Mouse (Mus musculus) limb, embryonic 14.5 days (tissue): ENCODE results near the gene Ddx41. TPM values are rescaled to one million over a fixed set of nuclear protein-coding genes. Genes with fewer than 3 reads are reported as not detected.

Experiments
- ATAC-seq: fragments of 200-750 bp; cut with Nextera tagmentation; 2 replicates; pipeline ENCODE4 v1.8.0; 2017; ENCODE audit warnings: low read depth, moderate number of reproducible peaks, moderate TSS enrichment; ENCODE audit not compliant: low FRiP score
- DNase-seq: peaks from one replicate; pipeline ENCODE4 v3.0.0-alpha.2; 2015; ENCODE audit warnings: low spot score
- H3K27ac ChIP-seq: fragments of 300-500 bp; sonication (generic); replicated peaks from 2 replicates; pipeline ENCODE4 v1.5.1; 2014; ENCODE audit warnings: low read depth, mild to moderate bottlenecking, low read length, moderate library complexity, mixed read lengths
- H3K27me3 ChIP-seq: fragments of 300-500 bp; sonication (generic); 2 replicates; pipeline ENCODE4 v1.6.1; 2014; ENCODE audit warnings: low read length, mixed read lengths; ENCODE audit not compliant: control insufficient read depth, insufficient read depth
- H3K36me3 ChIP-seq: fragments of 300-500 bp; sonication (generic); 2 replicates; pipeline ENCODE4 v1.6.1; 2014; ENCODE audit warnings: mild to moderate bottlenecking, low read length, moderate library complexity, mixed read lengths; ENCODE audit not compliant: control insufficient read depth, insufficient read depth
- H3K4me1 ChIP-seq: fragments of 300-500 bp; sonication (generic); 2 replicates; pipeline ENCODE4 v1.6.1; 2014; ENCODE audit warnings: antibody characterized with exemption, low read length, mixed read lengths; ENCODE audit not compliant: control insufficient read depth, insufficient read depth
- H3K4me2 ChIP-seq: fragments of 300-500 bp; sonication (generic); replicated peaks from 2 replicates; pipeline ENCODE4 v1.6.1; 2014; ENCODE audit warnings: low read depth, mild to moderate bottlenecking, low read length, moderate library complexity; ENCODE audit not compliant: severe bottlenecking
- H3K4me3 ChIP-seq: fragments of 300-500 bp; sonication (generic); replicated peaks from 2 replicates; pipeline ENCODE4 v1.5.1; 2014; ENCODE audit warnings: low read length
- H3K9ac ChIP-seq: fragments of 300-500 bp; sonication (generic); 2 replicates; pipeline ENCODE4 v1.6.1; 2014; ENCODE audit warnings: mild to moderate bottlenecking, low read depth, low read length, moderate library complexity; ENCODE audit not compliant: severe bottlenecking
- H3K9me3 ChIP-seq: fragments of 300-500 bp; sonication (generic); 2 replicates; pipeline ENCODE4 v1.6.1; 2016; ENCODE audit warnings: low read length; ENCODE audit not compliant: control insufficient read depth
- POLR2A ChIP-seq: fragments of 200-500 bp; IDR thresholded peaks from 2 replicates; pipeline ENCODE4 v1.8.0; 2012; ENCODE audit warnings: inconsistent platforms, mild to moderate bottlenecking, moderate library complexity, borderline replicate concordance; ENCODE audit not compliant: insufficient read depth, insufficient read length; ENCODE audit errors: extremely low read depth
- WGBS: fragments of 180-500 bp; shearing (Covaris S2); extraction: QIAGEN DNeasy Blood & Tissue Kit; methylation state at CpG from one replicate; pipeline ENCODE4 v1.1.7; 2014; 5-methylcytosine and 5-hydroxymethylcytosine counted together
- polyA plus RNA-seq, 2 experiments: library from polyadenylated mRNA; depleted of rRNA in 1 of 2; stranded (reverse) in 1 of 2; unstranded in 1 of 2; fragments of >200 nt; fragmentation: Nextera tagmentation in 1 of 2; extraction: Ambion mirVana in 1 of 2; gene quantifications; 2 replicates each; pipeline versions ENCODE4 v1.2.1 to v1.2.3; 2012 to 2014

Ddx41 gene
- polyA plus RNA-seq, 2 experiments: 59.9 to 92.6 TPM

DNA sequence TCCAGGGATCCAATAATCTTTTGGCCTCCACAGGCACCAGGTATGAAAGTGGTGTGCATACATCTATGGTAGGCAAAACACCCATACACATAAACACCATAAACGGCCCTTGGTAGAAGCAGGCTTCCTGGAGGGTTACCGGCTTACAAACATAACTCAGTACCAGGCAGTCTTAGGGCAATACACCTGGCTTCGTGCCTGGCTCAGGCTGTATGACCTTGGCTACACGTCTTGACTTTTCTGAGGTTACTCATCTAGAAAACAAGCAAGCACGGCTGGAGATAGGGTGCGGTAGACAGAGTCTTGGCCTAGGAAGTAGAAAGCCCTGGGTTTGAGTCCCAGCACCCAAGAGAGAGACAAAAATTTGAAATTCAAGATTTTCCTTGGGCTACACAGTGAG lies 39.8 kb downstream of the Ddx41 start:
- WGBS: 85% methylated on average over 6 of the region's 6 CpGs
- no peaks in the 10 kb centered on the region for H3K27me3 ChIP-seq
- no peaks in the 10 kb centered on the region for H3K9me3 ChIP-seq
- peaks cover 6% of the 10 kb centered on the region; the same call in 1 of the 2 replicates for H3K4me1 ChIP-seq
- H3K9ac ChIP-seq: no peak overlapping the region
- H3K36me3 ChIP-seq: peaks cover 49% of the 10 kb centered on the region
- ATAC-seq: no peak
- H3K4me2 ChIP-seq: no peak overlapping the region
- no peak for TF ChIP-seq POLR2A
- no peak for DNase-seq
- H3K4me3 ChIP-seq: no peak overlapping the region
- no peak overlapping the region for H3K27ac ChIP-seq

DNA sequence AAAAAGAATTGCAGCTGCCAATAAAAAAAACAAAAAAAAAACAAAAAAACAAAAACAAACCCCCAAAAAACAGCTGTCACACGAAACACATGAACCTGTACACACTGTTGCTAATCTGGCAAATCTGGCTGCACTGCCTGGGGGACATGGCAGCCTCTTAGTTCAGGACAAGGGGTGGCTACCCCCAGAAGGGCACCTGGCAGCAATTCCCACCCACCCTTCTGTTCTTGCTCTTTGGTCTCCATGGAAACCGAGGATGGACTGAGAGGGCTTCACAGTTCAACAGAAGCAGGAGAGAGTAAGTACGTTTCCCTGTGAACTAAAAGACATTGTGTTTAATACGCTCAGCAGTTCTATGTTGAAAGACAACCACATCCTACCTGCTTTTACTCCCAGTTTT lies 40.8 kb downstream of the Ddx41 start:
- H3K4me2 ChIP-seq: no peak overlapping the region
- DNase-seq: no peak
- TF ChIP-seq POLR2A: no peak

DNA sequence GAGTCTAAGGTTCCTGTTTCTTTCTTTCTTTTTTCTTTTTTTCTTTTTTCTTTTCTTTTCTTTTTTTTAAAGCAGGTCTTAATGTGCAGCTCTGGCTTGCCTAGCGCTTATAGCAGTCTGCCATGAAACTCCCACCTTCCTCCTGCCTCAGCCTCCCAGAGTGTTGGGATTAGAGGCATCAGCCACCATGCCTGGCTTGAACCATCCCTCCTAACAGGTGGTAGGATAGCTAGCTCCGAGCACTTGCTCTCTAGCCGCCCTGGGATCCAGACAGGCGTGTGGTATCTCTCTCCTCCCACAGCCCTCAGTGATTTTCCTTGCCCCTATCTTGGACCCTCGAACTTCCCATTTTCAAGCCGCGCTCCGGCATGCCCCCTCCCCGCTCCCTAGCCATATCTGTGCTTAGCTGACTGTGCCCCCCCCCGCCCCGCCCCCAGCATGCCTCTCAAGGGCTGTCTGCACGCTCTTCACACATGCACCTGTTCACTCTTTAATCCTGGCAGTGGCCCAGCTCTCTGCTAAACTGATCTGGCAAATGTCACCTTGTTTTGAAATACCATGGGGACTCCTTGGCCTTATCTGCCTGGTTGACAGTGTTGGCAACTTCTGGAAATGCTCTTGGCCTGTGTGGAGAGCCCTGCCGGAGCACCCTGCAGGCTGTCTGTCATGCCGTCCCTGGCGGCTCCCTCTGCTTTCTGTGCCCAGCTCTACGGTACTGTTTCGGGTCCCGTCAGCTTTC lies 41.4 kb downstream of the Ddx41 start:
- H3K4me1 ChIP-seq: peaks cover 6% of the 10 kb centered on the region; the same call in 1 of the 2 replicates
- ATAC-seq (peak; percentile 38; the same call in 1 of the 2 replicates), DNase-seq (no peak)
- no peak overlapping the region for H3K4me2 ChIP-seq
- no peak overlapping the region for H3K9ac ChIP-seq
- H3K9me3 ChIP-seq: no peaks in the 10 kb centered on the region
- no peaks in the 10 kb centered on the region for H3K27me3 ChIP-seq
- 17% methylated on average over 18 of the region's 18 CpGs for WGBS
- no peak overlapping the region for H3K4me3 ChIP-seq
- peaks cover 34% of the 10 kb centered on the region for H3K36me3 ChIP-seq
- no peak for TF ChIP-seq POLR2A
- no peak overlapping the region for H3K27ac ChIP-seq

More for the DNA sequence above, 40.8 kb downstream of the Ddx41 start:
- H3K4me1 ChIP-seq: peaks cover 6% of the 10 kb centered on the region; the same call in 1 of the 2 replicates
- H3K27me3 ChIP-seq: no peaks in the 10 kb centered on the region
- H3K36me3 ChIP-seq: peaks cover 40% of the 10 kb centered on the region
- no peak overlapping the region for H3K9ac ChIP-seq
- no peaks in the 10 kb centered on the region for H3K9me3 ChIP-seq
- WGBS: 31% methylated on average over 4 of the region's 4 CpGs
- no peak overlapping the region for H3K4me3 ChIP-seq
- no peak overlapping the region for H3K27ac ChIP-seq
- no peak for ATAC-seq

DNA sequence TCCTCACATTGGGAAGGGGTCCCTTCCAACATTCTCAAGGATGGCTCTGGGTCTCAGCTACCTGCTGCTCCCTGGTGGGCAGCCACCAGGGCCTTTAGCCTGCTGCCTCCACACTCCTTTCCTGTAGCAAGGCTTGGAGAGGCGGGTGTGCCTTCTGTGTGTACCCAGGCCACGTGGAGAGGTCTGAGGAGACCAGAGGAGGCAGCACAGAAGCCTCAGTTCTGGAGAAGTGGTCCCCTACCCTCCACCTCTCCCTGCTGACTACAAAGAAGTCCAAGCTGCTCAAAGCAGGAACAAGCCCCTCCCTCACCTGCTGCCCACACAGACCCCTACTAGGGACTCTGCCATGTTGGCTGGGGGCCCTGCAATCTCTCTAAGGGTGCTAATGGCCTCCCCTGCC lies 42.2 kb downstream of the Ddx41 start:
- no peak overlapping the region for H3K4me2 ChIP-seq
- peaks cover 6% of the 10 kb centered on the region; the same call in 1 of the 2 replicates for H3K4me1 ChIP-seq
- DNase-seq (no peak), ATAC-seq (no peak)
- no peaks in the 10 kb centered on the region for H3K27me3 ChIP-seq
- H3K9ac ChIP-seq: no peak overlapping the region
- TF ChIP-seq POLR2A: no peak
- H3K4me3 ChIP-seq: no peak overlapping the region
- peaks cover 27% of the 10 kb centered on the region for H3K36me3 ChIP-seq
- H3K9me3 ChIP-seq: no peaks in the 10 kb centered on the region
- WGBS: 24% methylated on average over 2 of the region's 2 CpGs
- H3K27ac ChIP-seq: no peak overlapping the region

DNA sequence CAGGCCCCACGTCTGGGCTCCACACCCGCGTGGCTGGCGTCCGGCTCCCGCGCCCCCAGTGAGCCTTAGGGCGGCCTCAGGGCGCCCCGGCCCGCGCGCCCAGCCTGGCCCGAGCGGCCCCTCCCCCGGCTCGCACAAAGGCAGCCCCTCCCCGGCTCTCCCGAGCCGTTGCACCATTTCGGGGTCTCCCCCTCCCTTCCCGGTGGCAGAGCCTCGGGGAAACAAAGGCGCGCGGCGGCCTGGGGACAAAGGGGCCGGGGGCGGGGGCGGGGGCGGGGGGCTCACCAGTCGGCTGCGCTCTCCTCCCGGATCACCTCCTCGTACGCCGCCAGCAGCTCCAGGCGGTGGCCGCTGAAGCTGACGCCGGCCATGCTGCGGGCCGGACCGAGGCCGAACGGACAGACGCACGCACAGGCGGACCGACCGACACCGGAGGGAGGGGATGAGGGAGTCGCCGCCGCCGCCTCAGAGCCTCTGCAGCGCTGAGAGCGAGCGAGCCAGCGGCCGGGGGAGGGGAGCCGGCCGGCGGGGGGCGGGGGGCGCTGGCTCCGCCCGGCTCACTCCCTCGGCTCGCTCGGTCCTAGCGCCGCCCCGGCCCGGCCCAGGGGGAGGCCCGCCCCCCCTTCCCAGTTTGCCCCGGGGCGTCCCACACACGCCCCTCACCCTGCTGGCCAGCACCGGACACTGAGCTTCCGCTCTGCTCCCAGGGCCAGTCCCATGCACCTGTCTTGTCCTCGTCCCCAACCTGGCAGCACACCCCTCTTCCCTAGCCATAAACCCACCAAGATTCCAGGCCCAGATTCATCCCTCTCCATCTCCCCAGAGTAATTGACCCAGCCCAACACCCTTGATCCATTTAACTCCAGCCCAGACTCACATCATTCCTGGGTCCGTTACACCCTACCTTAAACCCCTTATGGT lies 48.6 kb downstream of the Ddx41 start, which contains the start of gene Dbn1:
Dbn1 (minus strand) TSS at position 534 of the 921 bp plus-strand sequence.
- DNase-seq (peak; percentile 74), ATAC-seq (peak; percentile 86)
- H3K9ac ChIP-seq: peak within 1 kb of the TSS; percentile 100
- peak within 1 kb of the TSS; percentile 79 for H3K4me2 ChIP-seq
- peaks cover 32% of the 10 kb centered on the region for H3K4me1 ChIP-seq
- H3K27ac ChIP-seq: peak within 1 kb of the TSS; percentile 90
- 0 out of 2 replicates have a peak, but pooled peaks have one; percentile 60 for TF ChIP-seq POLR2A
- no peaks in the 10 kb centered on the region for H3K27me3 ChIP-seq
- H3K4me3 ChIP-seq: peak within 1 kb of the TSS; percentile 88
- H3K9me3 ChIP-seq: no peaks in the 10 kb centered on the region
- WGBS: under 1% methylated on average over 37 of the region's 83 CpGs
- H3K36me3 ChIP-seq: peaks cover 12% of the 10 kb centered on the region; the same call in 1 of the 2 replicates
